Mouse (Mus musculus) bone marrow, adult 2 months (tissue): ENCODE results near the gene Prkcq. TPM values are rescaled to one million over a fixed set of nuclear protein-coding genes. Genes with fewer than 3 reads are reported as not detected.

Experiments
- H3K27ac ChIP-seq: fragments of 200-500 bp; 2 replicates; pipeline ENCODE4 v1.5.1; 2012; ENCODE audit warnings: low read depth, mild to moderate bottlenecking, control low read depth, inconsistent platforms, low read length; ENCODE audit not compliant: control insufficient read depth, poor library complexity, insufficient read depth
- H3K4me1 ChIP-seq: fragments of 200-500 bp; 2 replicates; pipeline ENCODE4 v1.6.1; 2011; ENCODE audit warnings: low read length; ENCODE audit not compliant: control insufficient read depth, insufficient read depth
- H3K4me3 ChIP-seq: fragments of 200-500 bp; replicated peaks from 2 replicates; pipeline ENCODE3; 2011; ENCODE audit warnings: mild to moderate bottlenecking, low read depth, low read length, control low read depth; ENCODE audit not compliant: control insufficient read depth
- CTCF ChIP-seq: fragments of 200-500 bp; IDR thresholded peaks from 2 replicates; pipeline ENCODE4 v1.5.1; 2011; ENCODE audit warnings: low read length, control low read depth; ENCODE audit not compliant: control insufficient read depth, insufficient read depth
- POLR2A ChIP-seq: fragments of 200-500 bp; IDR thresholded peaks from 2 replicates; pipeline ENCODE4 v1.6.1; 2011; ENCODE audit warnings: low read depth, mild to moderate bottlenecking, control low read depth, low read length, borderline replicate concordance; ENCODE audit not compliant: control insufficient read depth
- WGBS: fragments of 180-500 bp; shearing (Covaris S2); methylation state at CpG from one replicate; pipeline ENCODE4 v1.1.7; 2018; 5-methylcytosine and 5-hydroxymethylcytosine counted together
- polyA plus RNA-seq: library from polyadenylated mRNA; stranded (reverse); fragments of >200 nt; gene quantifications from 2 replicates; pipeline ENCODE4 v1.2.4, GENCODE M21; 2011; ENCODE audit warnings: low replicate concordance; ENCODE audit not compliant: missing spikeins, insufficient read depth, insufficient read length

Gene Prkcq
- polyA plus RNA-seq, 1 experiment: 25.8 TPM

DNA sequence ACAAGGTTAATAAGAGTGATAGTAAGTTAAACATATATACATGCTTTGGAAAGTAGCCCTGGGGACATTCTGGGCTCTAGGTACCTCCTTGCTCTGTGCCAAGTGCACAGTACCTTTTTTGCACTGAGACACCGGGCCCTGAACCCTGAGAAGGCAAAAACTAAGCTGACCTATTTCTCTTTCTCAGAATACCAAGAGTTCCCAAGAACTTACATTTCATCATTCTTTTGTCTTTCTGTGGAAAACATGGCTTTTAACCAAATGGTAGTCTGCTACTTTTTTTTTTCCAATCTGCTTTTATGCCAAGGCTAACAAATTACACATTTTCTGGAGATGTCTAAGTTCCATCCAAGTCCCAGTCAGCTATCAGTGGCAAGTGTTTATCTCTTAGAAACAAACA is 86.3 kb downstream of the Prkcq start:
- no peaks in the 10 kb centered on the region for H3K4me1 ChIP-seq
- TF ChIP-seq CTCF (no peak), POLR2A (no peak)
- WGBS: 92% methylated on average over 1 of the region's 1 CpGs
- H3K4me3 ChIP-seq: no peak overlapping the region
- no peak overlapping the region for H3K27ac ChIP-seq

DNA sequence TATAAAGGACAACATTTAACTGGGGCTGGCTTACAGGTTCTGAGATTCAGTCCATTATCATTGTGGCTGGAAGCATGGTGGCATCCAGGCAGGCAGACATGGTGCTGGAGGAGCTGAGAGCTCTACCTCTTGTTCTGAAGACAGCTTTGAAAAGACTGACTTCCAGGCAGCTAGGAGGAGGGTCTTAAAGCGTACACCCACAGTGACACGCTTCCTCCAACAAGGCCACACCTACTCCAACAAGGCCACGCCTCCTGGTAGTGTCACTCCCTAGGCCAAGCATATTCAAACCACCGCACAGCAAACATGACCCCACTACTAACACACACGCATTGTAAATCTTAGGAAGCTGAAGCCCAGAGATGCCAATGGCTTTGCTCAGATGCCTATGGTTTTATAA is 87.5 kb downstream of the Prkcq start:
- Histone ChIP-seq H3K27ac (no peak overlapping the region), H3K4me1 (no peaks in the 10 kb centered on the region), H3K4me3 (no peak overlapping the region)
- no peak for TF ChIP-seq POLR2A
- TF ChIP-seq CTCF: no peak
- 81% methylated on average over 5 of the region's 5 CpGs for WGBS

DNA sequence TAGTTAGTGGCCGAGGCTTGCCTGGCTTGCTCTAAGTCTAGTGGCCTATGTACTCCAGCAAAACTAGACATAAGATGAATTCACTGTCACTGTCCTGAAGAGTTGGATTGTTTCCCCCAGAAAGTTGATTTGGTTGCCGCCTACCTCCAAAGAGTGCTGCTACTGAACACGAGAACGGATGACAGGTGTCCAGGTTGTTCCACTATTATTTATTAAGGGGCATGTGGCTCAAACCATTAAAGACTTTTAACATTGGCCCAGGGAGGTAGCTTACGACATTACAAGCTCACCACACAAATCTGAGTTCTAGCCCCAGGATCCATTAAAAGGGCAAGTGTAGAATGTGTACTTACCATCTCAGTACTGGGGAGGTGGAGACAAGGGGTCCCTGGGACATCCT is 92.9 kb downstream of the Prkcq start:
- H3K4me3 ChIP-seq: no peak overlapping the region
- WGBS: 84% methylated on average over 5 of the region's 5 CpGs
- no peak overlapping the region for H3K27ac ChIP-seq
- H3K4me1 ChIP-seq: no peaks in the 10 kb centered on the region
- no peak for TF ChIP-seq CTCF

DNA sequence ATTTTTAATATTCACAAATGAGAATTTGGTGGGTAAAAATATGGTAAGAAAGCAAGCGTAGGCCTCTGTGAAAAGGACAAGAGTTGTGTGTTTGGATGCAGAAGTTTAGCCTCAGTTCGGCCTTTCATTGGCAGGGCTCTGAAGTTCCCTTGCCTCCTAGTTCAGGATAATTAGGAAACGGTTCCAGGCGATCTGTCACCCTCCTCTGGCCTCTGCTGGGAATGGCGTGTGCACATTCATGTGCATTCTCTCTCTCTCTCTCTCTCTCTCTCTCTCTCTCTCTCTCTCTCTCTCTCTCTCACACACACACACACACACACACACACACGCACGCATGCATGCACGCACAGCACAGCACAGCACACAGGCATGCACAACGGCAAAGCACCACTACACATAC is 93.5 kb downstream of the Prkcq start:
- Histone ChIP-seq H3K4me1 (no peaks in the 10 kb centered on the region), H3K27ac (no peak overlapping the region), H3K4me3 (no peak overlapping the region)
- 91% methylated on average over 9 of the region's 9 CpGs for WGBS
- TF ChIP-seq POLR2A: no peak
- TF ChIP-seq CTCF: no peak

DNA sequence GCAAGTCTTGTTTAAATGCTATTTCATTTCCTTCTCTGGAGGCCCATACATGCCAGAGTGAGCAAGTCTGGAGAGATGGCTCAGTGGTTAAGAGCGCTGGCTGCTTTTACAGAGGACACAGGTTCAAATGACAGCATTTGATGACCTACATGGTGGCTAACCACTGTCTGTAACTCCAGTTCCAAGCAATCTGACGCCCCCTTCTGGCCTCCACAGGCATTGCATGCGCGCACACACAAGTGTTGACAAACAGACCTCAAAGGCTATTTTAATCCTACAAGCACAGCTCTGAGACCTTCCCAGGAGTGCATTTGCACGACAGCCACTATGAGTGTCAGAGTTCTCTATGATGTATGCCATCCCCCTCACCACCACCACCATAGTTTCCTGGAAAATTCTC is 94.4 kb downstream of the Prkcq start:
- WGBS: 76% methylated on average over 5 of the region's 5 CpGs
- TF ChIP-seq CTCF (peak; percentile 44; the same call in 1 of the 2 replicates), POLR2A (no peak)
- H3K27ac ChIP-seq: no peak overlapping the region
- no peak overlapping the region for H3K4me3 ChIP-seq
- H3K4me1 ChIP-seq: no peaks in the 10 kb centered on the region

DNA sequence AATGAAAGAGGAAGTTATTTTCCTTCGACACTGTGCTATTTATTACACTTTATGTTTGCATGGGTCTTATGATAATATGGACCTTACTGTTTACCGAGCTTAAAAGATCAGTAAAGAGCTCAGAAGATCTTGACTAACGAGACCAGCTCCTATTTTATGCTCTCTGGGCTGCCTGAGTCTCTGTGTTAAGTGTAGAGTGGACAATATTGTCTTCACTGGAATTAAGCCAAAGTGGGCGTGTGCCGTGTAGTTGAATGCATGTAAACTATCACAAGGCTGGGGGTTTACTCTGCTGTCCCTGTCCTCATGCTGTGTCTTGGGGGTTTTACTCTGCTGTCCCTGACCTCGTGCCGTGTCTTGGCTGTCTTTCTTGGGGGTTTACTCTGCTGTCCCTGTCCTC is 107.1 kb downstream of the Prkcq start:
- no peak overlapping the region for H3K4me3 ChIP-seq
- 55% methylated on average over 7 of the region's 7 CpGs for WGBS
- no peak for TF ChIP-seq POLR2A
- no peak for TF ChIP-seq CTCF
- no peak overlapping the region for H3K27ac ChIP-seq
- H3K4me1 ChIP-seq: peaks cover 3% of the 10 kb centered on the region; the same call in 1 of the 2 replicates

DNA sequence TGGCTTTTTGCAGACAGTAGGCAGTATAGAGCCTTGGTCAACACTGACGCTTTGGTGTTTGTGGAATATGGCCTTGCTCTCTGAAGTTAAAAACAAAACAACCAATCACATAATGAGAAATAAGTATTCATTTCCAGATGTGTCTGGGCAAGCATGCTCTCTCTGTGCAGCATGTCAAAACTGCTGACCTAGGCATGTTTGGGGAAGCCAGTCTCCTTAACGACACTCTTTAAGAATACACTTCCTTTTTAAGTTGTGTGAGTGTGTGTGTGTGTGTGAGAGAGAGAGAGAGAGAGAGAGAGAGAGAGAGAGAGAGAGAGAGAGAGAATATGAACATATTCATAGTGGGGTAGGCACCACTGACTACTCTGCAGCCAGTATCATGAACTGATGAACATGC is 108.3 kb downstream of the Prkcq start:
- Histone ChIP-seq H3K4me1 (peaks cover 3% of the 10 kb centered on the region; the same call in 1 of the 2 replicates), H3K27ac (no peak overlapping the region), H3K4me3 (no peak overlapping the region)
- 50% methylated on average over 2 of the region's 2 CpGs for WGBS
- TF ChIP-seq POLR2A (no peak), CTCF (no peak)

DNA sequence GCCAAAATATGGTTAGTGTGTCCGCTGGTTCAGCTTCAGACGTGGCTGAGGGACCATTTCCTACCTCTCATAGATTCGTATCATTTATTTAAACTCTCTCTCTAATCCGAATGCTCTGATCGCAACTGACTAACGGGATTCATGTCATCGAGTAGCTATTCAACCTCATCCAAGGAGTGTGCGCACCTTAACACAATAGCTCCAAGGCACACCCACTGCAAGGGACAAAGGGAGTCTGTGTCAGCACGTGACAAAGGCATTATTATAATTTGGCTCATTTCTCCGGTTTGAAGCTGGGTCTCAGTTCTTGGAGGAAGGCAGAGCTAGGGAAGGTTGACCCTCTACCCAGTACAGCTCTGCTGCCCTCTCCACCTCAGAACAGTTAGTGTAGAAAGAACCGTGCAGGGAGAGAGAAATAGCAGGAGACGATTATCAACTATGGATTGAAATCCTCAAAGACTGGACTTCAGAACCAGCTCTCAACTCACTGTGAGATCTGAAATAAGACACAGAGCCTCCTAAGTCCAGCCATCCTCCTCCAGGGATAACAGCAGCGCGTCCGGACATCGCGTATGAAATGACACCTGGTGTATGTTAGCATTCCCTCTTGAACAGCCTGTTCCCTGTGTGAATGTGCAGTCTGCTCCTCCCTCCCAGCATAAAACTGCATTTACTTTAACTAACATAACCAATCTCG is 116.1 kb downstream of the Prkcq start:
- whole genome bisulfite sequencing: 86% methylated on average over 18 of the region's 18 CpGs
- Histone ChIP-seq H3K4me3 (no peak overlapping the region), H3K27ac (no peak overlapping the region), H3K4me1 (no peaks in the 10 kb centered on the region)
- TF ChIP-seq CTCF (no peak), POLR2A (no peak)

DNA sequence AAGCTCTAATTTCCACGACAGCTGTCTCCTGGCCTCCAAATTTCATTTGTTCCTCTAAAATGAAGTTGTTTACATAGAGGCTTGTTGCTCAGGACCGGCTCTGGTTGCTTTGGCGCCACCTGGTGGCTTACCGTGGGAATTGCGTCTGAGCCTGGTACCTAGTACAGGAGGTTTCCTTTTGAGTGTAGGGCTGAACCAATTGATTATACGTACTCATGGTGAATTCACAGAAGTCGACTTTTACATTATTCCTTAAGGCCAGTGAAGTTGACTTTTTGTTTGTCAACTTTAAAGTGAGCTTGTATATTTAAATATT is 116.6 kb downstream of the Prkcq start:
- 7% methylated on average over 7 of the region's 7 CpGs for WGBS
- peak; percentile 98 for TF ChIP-seq CTCF
- TF ChIP-seq POLR2A: no peak

More for the DNA sequence above, 116.6 kb downstream of the Prkcq start:
- no peak overlapping the region for H3K4me3 ChIP-seq
- no peaks in the 10 kb centered on the region for H3K4me1 ChIP-seq
- no peak overlapping the region for H3K27ac ChIP-seq
